Mouse (Mus musculus) testis, adult 2 months (tissue): ENCODE measurements around the gene Cdk4. TPM values are rescaled to one million over a fixed set of nuclear protein-coding genes. Genes with fewer than 3 reads are reported as not detected.

Experiments
- H3K27ac ChIP-seq: fragments of 200-500 bp; 2 replicates; pipeline ENCODE4 v1.5.1; 2012; ENCODE audit warnings: low read depth, low read length; ENCODE audit not compliant: control insufficient read depth, insufficient read depth
- H3K27me3 ChIP-seq: fragments of 200-500 bp; 2 replicates; pipeline ENCODE4 v1.6.1; 2012; ENCODE audit warnings: mild to moderate bottlenecking, low read length, moderate library complexity; ENCODE audit not compliant: control insufficient read depth, insufficient read depth
- H3K36me3 ChIP-seq: fragments of 200-500 bp; 2 replicates; pipeline ENCODE4 v1.6.1; 2012; ENCODE audit warnings: mild to moderate bottlenecking, low read length; ENCODE audit not compliant: control insufficient read depth, insufficient read depth
- H3K4me1 ChIP-seq: fragments of 200-500 bp; 2 replicates; pipeline ENCODE4 v1.6.1; 2012; ENCODE audit warnings: low read length; ENCODE audit not compliant: control insufficient read depth, insufficient read depth
- H3K4me3 ChIP-seq: fragments of 200-500 bp; 2 replicates; pipeline ENCODE4 v1.5.1; 2012; ENCODE audit warnings: low read depth, mild to moderate bottlenecking, low read length, moderate library complexity, mixed read lengths; ENCODE audit not compliant: control insufficient read depth
- CTCF ChIP-seq: fragments of 200-500 bp; IDR thresholded peaks from 2 replicates; pipeline ENCODE4 v1.5.1; 2012; ENCODE audit warnings: low read depth, mild to moderate bottlenecking, inconsistent platforms, low read length, moderate library complexity; ENCODE audit not compliant: control insufficient read depth, insufficient read depth, insufficient replicate concordance
- POLR2A ChIP-seq: fragments of 200-500 bp; IDR thresholded peaks from 2 replicates; pipeline ENCODE4 v1.6.1; 2012; ENCODE audit warnings: low read depth, mild to moderate bottlenecking, inconsistent platforms, low read length, moderate library complexity; ENCODE audit not compliant: control insufficient read depth
- polyA plus RNA-seq: library from polyadenylated mRNA; depleted of rRNA; stranded (reverse); fragments of >200 nt; gene quantifications from 2 replicates; pipeline ENCODE4 v1.2.3, GENCODE M21; 2012

Gene Cdk4
- polyA plus RNA-seq, 1 experiment, result 68.4 TPM

DNA sequence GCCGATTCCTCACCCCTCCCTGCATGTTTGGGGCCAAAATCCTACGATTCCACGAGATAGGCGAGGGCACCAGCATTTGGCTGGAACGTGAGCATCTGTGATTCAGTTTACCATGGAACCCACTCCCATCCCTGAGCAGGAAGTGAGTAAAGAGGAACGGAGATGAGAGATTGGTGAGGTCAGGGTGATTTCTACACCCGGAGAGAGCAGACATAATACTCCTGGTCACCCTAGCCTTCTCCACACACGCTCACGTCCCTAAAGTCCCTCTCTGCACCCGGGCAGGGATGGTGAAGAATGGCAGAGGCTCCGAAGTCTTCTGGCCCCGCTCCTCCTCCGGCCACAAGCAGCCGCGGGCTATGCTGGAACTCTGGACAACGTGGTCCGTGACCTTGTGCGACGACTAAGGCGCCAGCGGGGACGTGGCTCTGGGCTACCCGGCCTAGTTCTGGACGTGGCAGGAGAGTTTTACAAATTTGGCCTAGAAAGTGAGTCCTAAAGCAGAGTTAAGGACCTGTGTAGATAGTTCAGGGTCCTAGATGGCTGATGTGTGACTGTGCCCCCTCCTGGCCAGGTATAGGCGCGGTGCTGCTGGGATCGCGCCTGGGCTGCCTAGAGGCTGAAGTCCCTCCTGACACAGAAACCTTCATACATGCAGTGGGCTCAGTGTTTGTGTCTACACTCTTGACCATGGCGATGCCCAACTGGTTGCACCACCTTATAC lies 13.8 kb upstream of the Cdk4 start:
- H3K4me3 ChIP-seq, result no peak overlapping the region
- H3K27me3 ChIP-seq, result no peaks in the 10 kb centered on the region
- H3K4me1 ChIP-seq, result peaks cover 11% of the 10 kb centered on the region
- H3K36me3 ChIP-seq, result no peaks in the 10 kb centered on the region; the same call in 1 of the 2 replicates
- TF ChIP-seq POLR2A, result no peak
- TF ChIP-seq CTCF, result no peak
- no peak overlapping the region for H3K27ac ChIP-seq

DNA sequence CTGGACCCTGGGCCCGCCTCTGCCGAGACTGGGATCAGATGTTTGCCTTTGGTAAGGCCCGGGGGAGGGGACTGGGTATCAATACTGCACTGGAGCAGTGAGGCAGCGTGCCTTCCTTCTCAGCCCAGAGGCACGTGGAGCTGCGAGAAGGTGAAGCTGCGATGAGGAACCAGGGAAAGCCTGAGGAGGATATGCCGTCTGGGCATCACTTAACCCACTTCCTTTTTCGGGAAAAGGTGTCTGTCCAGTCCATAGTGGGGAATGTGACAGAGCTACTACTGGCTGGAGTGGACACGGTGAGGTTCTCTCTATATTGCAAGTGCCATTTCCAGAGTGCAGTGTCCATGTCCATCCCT lies 13.2 kb upstream of the Cdk4 start:
- Histone ChIP-seq H3K4me1 (peaks cover 11% of the 10 kb centered on the region), H3K4me3 (no peak overlapping the region), H3K27me3 (no peaks in the 10 kb centered on the region), H3K36me3 (no peaks in the 10 kb centered on the region), H3K27ac (no peak overlapping the region)
- TF ChIP-seq CTCF (no peak), POLR2A (no peak)

GRCm38 (mm10) chr10:127054646-127055045 lies 8.7 kb upstream of the Cdk4 start:
- no peaks in the 10 kb centered on the region for H3K27me3 ChIP-seq
- TF ChIP-seq POLR2A (no peak), CTCF (no peak)
- H3K4me3 ChIP-seq, result no peak overlapping the region
- peaks cover 8% of the 10 kb centered on the region for H3K4me1 ChIP-seq
- no peak overlapping the region for H3K27ac ChIP-seq
- H3K36me3 ChIP-seq, result no peaks in the 10 kb centered on the region

- TF ChIP-seq POLR2A (no peak), CTCF (no peak)
- H3K4me3 ChIP-seq, result no peak overlapping the region
- no peaks in the 10 kb centered on the region for H3K36me3 ChIP-seq
- no peaks in the 10 kb centered on the region for H3K27me3 ChIP-seq
- peaks cover 8% of the 10 kb centered on the region for H3K4me1 ChIP-seq
- H3K27ac ChIP-seq, result no peak overlapping the region
Measured at GRCm38 (mm10) chr10:127055406-127055805, 7.9 kb upstream of the Cdk4 start.

- H3K27ac ChIP-seq, result no peak overlapping the region
- H3K4me3 ChIP-seq, result no peak overlapping the region
- TF ChIP-seq CTCF (no peak), POLR2A (no peak)
- H3K4me1 ChIP-seq, result peaks cover 10% of the 10 kb centered on the region
- H3K36me3 ChIP-seq, result no peaks in the 10 kb centered on the region
- H3K27me3 ChIP-seq, result no peaks in the 10 kb centered on the region
Measured at GRCm38 (mm10) chr10:127056490-127056889, 6.8 kb upstream of the Cdk4 start.

GRCm38 (mm10) chr10:127058161-127058560 lies 5.2 kb upstream of the Cdk4 start:
- Histone ChIP-seq H3K4me3 (no peak overlapping the region), H3K27ac (no peak overlapping the region), H3K4me1 (peaks cover 12% of the 10 kb centered on the region), H3K27me3 (no peaks in the 10 kb centered on the region), H3K36me3 (no peaks in the 10 kb centered on the region)
- TF ChIP-seq CTCF (peak; percentile 94; the same call in 1 of the 2 replicates), POLR2A (no peak)

- Histone ChIP-seq H3K4me3 (no peak overlapping the region), H3K27ac (no peak overlapping the region), H3K4me1 (peaks cover 12% of the 10 kb centered on the region), H3K36me3 (no peaks in the 10 kb centered on the region), H3K27me3 (no peaks in the 10 kb centered on the region)
- TF ChIP-seq CTCF (no peak), POLR2A (no peak)
Measured at GRCm38 (mm10) chr10:127058708-127059107, 4.6 kb upstream of the Cdk4 start.
